Mouse (Mus musculus) right cerebral cortex, postnatal 4 days (tissue): Measurements from ENCODE around the gene Zfp92.

Experiments
- DNase-seq: peaks from one replicate; pipeline ENCODE4 v3.0.0-alpha.2; 2022

The Zfp92 gene

DNA sequence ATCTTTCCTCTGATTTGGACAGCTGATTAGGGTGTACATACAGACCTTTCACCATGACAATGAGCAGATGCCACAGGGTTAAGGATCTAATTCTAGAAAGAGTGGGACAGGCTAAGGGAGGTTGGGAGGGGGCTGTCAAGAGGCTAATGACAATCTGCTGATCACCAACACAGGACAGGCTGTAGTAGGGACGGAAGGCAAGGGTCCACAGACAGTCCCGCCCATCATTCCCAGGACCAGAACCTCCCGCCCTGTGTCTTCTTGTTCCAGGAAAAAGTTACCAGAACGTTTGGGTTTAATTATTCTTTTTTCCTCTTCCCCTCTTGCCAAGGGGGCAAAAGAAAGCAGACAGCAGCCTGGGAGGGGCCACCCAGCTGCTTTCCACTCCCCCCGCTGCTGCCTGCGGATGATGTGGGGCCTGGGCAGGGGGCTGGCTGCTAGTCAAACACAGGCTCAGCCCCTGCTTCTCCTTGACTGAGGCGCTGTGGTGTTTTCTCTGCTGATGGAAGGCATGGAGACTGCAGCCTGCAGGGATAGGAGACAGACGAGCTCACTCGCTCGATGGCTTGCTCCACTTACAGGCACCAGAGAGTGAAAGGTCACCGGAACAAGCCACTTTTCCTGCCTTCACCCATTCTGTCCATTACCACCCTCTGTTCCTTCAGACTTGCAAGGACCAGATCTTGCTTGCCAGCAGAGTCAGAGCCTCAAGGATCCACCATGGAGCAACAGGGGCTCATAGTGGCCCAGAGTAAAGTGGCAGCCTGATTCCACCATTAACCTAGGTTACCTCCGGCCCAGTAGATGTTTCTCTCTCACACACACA lies 63.7 kb downstream of the Zfp92 start:
- no peak for DNase-seq

DNA sequence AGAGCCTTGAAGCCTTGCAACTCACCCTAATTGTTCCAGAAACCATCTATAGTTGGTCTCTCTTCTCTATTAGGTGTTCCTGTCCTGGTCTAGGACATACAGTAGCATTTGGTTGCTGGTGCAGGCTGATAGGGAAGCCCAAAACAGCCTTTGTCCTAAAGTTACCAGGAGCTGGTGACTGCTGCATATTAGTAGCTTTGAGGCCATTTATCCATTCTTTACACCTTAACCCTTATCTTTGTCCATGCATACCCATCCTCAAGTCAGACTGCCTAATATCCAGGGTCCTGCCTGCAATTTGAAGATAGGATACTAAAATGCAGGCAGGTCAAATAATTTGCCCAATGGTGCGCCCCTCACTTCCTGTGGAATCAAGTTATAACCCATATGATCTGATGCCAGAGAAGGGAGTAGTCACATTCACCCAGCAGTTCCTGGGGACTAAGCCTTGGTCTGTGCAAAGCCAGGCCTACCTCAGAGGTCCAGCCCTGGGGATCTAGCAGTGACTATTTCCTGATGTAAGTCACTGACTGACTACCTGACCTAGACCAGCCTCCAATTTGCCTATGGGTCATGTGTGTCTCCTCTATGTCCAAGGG lies 64.9 kb downstream of the Zfp92 start:
- no peak for DNase-seq

DNA sequence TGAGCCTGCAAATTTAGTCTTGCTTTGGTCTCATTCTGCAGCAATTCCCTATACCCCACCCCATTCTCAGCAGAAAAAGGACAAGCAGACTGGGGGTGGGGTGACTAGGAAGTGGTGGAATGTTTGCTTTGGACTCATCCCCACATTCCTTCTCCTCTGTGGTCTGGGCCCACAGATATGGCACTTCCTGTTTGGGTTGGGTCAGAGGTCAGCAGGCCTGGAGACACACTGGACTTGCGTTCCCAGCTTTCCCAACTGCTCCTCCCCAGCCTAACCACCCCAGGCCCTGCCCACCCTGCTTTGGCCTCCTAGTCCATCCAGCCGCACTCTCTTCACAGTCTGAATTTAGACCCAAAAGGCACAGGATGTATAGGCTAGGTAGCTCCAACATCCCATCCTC lies 65.7 kb downstream of the Zfp92 start:
- no peak for DNase-seq

DNA sequence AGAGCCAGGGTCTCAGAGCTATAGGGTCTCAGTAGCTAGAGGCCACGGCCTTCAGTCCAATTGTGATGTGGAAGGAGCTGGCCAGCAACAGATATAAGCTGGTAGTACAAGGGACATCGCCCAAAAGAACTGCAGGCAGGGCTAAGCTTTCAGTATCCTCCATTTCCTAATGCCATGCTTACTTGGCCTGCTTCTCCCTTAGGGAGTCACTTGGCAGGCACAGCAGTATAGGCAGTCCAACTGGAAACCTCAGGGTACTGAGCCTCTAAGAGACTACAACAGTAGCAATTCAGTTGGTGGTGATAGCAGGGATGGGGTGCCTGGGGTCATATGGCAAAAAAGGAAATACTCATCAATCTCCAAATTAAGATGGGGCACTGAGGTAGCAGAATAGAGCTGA lies 66.6 kb downstream of the Zfp92 start:
- DNase-seq: no peak
